Mouse (Mus musculus) left cerebral cortex, adult 11 months (tissue): Measurements from ENCODE around the gene Sfmbt1.

Experiments used
- DNase-seq: peaks from one replicate; pipeline ENCODE4 v3.0.0; 2022; ENCODE audit warnings: low spot score

The Sfmbt1 gene

GRCm38 (mm10) chr14:30714799-30715617 lies at the start of gene Sfmbt1:
Gene Sfmbt1 (plus strand): TSS chr14:30714849.
- no peak for DNase-seq

GRCm38 (mm10) chr14:30666061-30666460 lies 48.6 kb upstream of the Sfmbt1 start:
- DNase-seq, result no peak

GRCm38 (mm10) chr14:30666604-30667003 lies 48.0 kb upstream of the Sfmbt1 start:
- no peak for DNase-seq

- no peak for DNase-seq
Measured at GRCm38 (mm10) chr14:30670161-30670560, 44.5 kb upstream of the Sfmbt1 start.

GRCm38 (mm10) chr14:30671095-30671985 lies 43.3 kb upstream of the Sfmbt1 start:
- DNase-seq, result no peak

- DNase-seq, result peak; percentile 83
Measured at GRCm38 (mm10) chr14:30671986-30672312, 42.7 kb upstream of the Sfmbt1 start.

GRCm38 (mm10) chr14:30674947-30675346 lies 39.7 kb upstream of the Sfmbt1 start:
- no peak for DNase-seq

GRCm38 (mm10) chr14:30682131-30682530 lies 32.5 kb upstream of the Sfmbt1 start:
- no peak for DNase-seq

GRCm38 (mm10) chr14:30690685-30691084 lies 24.0 kb upstream of the Sfmbt1 start:
- no peak for DNase-seq

GRCm38 (mm10) chr14:30692439-30692838 lies 22.2 kb upstream of the Sfmbt1 start:
- no peak for DNase-seq

GRCm38 (mm10) chr14:30694786-30695185 lies 19.9 kb upstream of the Sfmbt1 start:
- no peak for DNase-seq

GRCm38 (mm10) chr14:30695609-30696008 lies 19.0 kb upstream of the Sfmbt1 start:
- no peak for DNase-seq

GRCm38 (mm10) chr14:30697407-30698052 lies 17.1 kb upstream of the Sfmbt1 start:
- DNase-seq, result no peak

GRCm38 (mm10) chr14:30699656-30700055 lies 15.0 kb upstream of the Sfmbt1 start:
- no peak for DNase-seq

- DNase-seq, result no peak
Measured at GRCm38 (mm10) chr14:30702512-30702911, 12.1 kb upstream of the Sfmbt1 start.

- DNase-seq, result no peak
Measured at GRCm38 (mm10) chr14:30703079-30703478, 11.6 kb upstream of the Sfmbt1 start.

- DNase-seq, result no peak
Measured at GRCm38 (mm10) chr14:30704098-30704855, 10.4 kb upstream of the Sfmbt1 start.

GRCm38 (mm10) chr14:30711892-30712291 lies 2.8 kb upstream of the Sfmbt1 start:
- DNase-seq, result no peak

GRCm38 (mm10) chr14:30713769-30714168 lies 880 bp upstream of the Sfmbt1 start:
- no peak for DNase-seq

- peak; percentile 64 for DNase-seq
Measured at GRCm38 (mm10) chr14:30715618-30716050, 985 bp downstream of the Sfmbt1 start.

- no peak for DNase-seq
Measured at GRCm38 (mm10) chr14:30716051-30716952, 1.7 kb downstream of the Sfmbt1 start.
